Mouse (Mus musculus): ENCODE measurements around the gene Akr1b3.

DNA sequence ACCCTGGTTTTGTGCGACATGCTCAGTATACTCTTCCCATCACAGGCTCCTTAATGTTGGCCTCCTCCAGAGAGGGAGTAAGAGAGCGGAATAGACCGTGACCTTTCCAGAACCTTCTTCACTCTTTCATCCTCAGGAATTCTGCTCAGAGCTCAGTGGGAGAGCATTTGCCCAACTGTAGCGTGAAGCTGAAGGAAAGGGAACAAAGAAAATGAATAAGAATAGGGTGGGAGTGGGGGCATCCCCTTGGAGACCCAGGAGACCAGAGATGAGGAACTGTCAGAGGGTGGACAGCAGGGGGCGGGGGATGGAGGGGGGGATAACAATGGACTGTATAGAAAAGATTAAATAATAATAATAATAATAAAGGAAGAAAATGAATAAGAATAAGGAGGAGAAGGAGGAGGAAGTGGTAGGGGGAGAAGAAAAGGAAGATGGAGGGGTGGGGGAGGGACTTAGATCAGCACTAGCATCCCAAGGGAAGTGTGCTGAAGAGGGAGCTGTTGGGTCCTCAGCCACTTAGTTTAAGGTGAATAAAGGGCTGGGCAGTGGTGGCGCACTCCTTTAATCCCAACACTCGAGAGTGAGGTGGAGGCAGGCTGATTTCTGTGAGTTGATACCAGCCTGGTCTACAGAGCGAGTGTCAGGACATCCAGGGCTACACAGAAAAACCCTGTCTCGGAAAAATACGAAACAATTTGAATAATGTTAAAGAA lies 27.0 kb upstream of the Akr1b3 start:
- TF ChIP-seq CTCF (IDR thresholded peaks at IDR 0.05; ENCODE audit: insufficient read depth, low read depth, low read length), result no peak
- no peak for TF ChIP-seq POLR2A (IDR thresholded peaks at IDR 0.05; ENCODE audit: insufficient read depth, low read depth, low read length)

Data from olfactory bulb, adult 2 months (tissue).